Mouse (Mus musculus) heart, adult 2 months (tissue): Measurements from ENCODE around the gene Tfe3. TPM values are rescaled to one million over a fixed set of nuclear protein-coding genes. Genes with fewer than 3 reads are reported as not detected.
"Not testable (repeated sequence)": the region's sequence is repeated elsewhere in the genome, so short reads cannot be mapped to it uniquely, and the experiment has no call there.

Experiments used
- DNase-seq, 2 experiments: peaks; one replicate each; pipeline ENCODE4 v3.0.0; 2021
- H3K27ac ChIP-seq: fragments of 200-600 bp; 2 replicates; pipeline ENCODE4 v1.8.1; 2022
- H3K27me3 ChIP-seq: fragments of 200-500 bp; 2 replicates; pipeline ENCODE4 v1.6.1; 2012; ENCODE audit warnings: mild to moderate bottlenecking, low read length, inconsistent platforms, mixed read lengths; ENCODE audit not compliant: control insufficient read depth, insufficient read depth
- H3K36me3 ChIP-seq: fragments of 200-500 bp; 2 replicates; pipeline ENCODE4 v1.6.1; 2012; ENCODE audit warnings: low read length, inconsistent platforms; ENCODE audit not compliant: control insufficient read depth, insufficient read depth
- H3K4me1 ChIP-seq: fragments of 200-500 bp; 2 replicates; pipeline ENCODE4 v1.6.1; 2011; ENCODE audit warnings: low read length; ENCODE audit not compliant: control insufficient read depth, insufficient read depth
- H3K4me3 ChIP-seq: fragments of 200-600 bp; 2 replicates; pipeline ENCODE4 v1.8.1; 2022
- H3K79me2 ChIP-seq: fragments of 200-500 bp; replicated peaks from 2 replicates; pipeline ENCODE4 v1.6.1; 2012; ENCODE audit warnings: mild to moderate bottlenecking, inconsistent platforms, low read length, moderate library complexity, mixed read lengths; ENCODE audit not compliant: control insufficient read depth, insufficient read depth
- H3K9ac ChIP-seq: fragments of 200-500 bp; 2 replicates; pipeline ENCODE4 v1.6.1; 2012; ENCODE audit warnings: low read depth, mild to moderate bottlenecking, control low read depth, inconsistent platforms, low read length, mixed read lengths
- CTCF ChIP-seq: fragments of 200-600 bp; IDR thresholded peaks from 2 replicates; pipeline ENCODE4 v1.8.1; 2022; ENCODE audit warnings: antibody characterized with exemption, mild to moderate bottlenecking, moderate library complexity
- EP300 ChIP-seq: fragments of 200-500 bp; IDR thresholded peaks from 2 replicates; pipeline ENCODE4 v1.6.1; 2011; ENCODE audit warnings: low read depth, low read length, control low read depth; ENCODE audit not compliant: insufficient read depth
- POLR2A ChIP-seq: fragments of 200-500 bp; IDR thresholded peaks from 2 replicates; pipeline ENCODE4 v1.6.1; 2011; ENCODE audit warnings: mild to moderate bottlenecking, low read depth, low read length, control low read depth; ENCODE audit not compliant: insufficient read depth
- WGBS: fragments of 180-500 bp; shearing (Covaris S2); methylation state at CpG from one replicate; pipeline ENCODE4 v1.1.7; 2018; 5-methylcytosine and 5-hydroxymethylcytosine counted together
- intact Hi-C: fragments of 180-260 bp; cut with DNase I; formaldehyde crosslinking; loops from one replicate; pipeline ENCODE4 v1.15.1; 2025
- polyA plus RNA-seq: library from polyadenylated mRNA; depleted of rRNA; stranded (reverse); fragments of >200 nt; gene quantifications from 2 replicates; pipeline ENCODE4 v1.2.3, GENCODE M21; 2012
- total RNA-seq, 2 experiments: library from RNA; stranded (reverse); gene quantifications; 2 replicates each; pipeline ENCODE4 v1.2.3; 2021

Gene Tfe3
- total and polyA plus RNA-seq, 3 experiments = 13.0 to 15.4 (median 13.5) TPM

- Histone ChIP-seq H3K27me3 (no peaks in the 10 kb centered on the region), H3K27ac (peak within 1 kb of the TSS; percentile 89), H3K9ac (peak within 1 kb of the TSS; percentile 60), H3K36me3 (no peaks in the 10 kb centered on the region), H3K79me2 (no peaks in the 10 kb centered on the region), H3K4me3 (peak within 1 kb of the TSS; percentile 58), H3K4me1 (peaks cover 1% of the 10 kb centered on the region; the same call in 1 of the 2 replicates)
- intact Hi-C loops = no loop called here
- TF ChIP-seq EP300 (no peak), CTCF (no peak), POLR2A (peak; percentile 59)
- WGBS = 17% methylated on average over 24 of the region's 24 CpGs
- peak; percentile 79 to 80 for DNase-seq
Observed at GRCm38 (mm10) chrX:7789542-7790136, 27.3 kb downstream of the Tfe3 start, which contains the start of gene Gripap1. Gene Gripap1 (plus strand): TSS chrX:7789765.

GRCm38 (mm10) chrX:7790309-7790708, 27.9 kb downstream of the Tfe3 start:
- H3K36me3 ChIP-seq = no peaks in the 10 kb centered on the region
- 22% methylated on average over 5 of the region's 5 CpGs for WGBS
- H3K27me3 ChIP-seq = no peaks in the 10 kb centered on the region
- intact Hi-C loops = no loop called here
- H3K4me3 ChIP-seq = peak overlapping the region; percentile 58
- peak overlapping the region; percentile 60 for H3K9ac ChIP-seq
- no peak for DNase-seq
- no peaks in the 10 kb centered on the region for H3K79me2 ChIP-seq
- peaks cover 1% of the 10 kb centered on the region; the same call in 1 of the 2 replicates for H3K4me1 ChIP-seq
- peak overlapping the region; percentile 89 for H3K27ac ChIP-seq
- TF ChIP-seq EP300 (no peak), POLR2A (no peak), CTCF (no peak)

DNA sequence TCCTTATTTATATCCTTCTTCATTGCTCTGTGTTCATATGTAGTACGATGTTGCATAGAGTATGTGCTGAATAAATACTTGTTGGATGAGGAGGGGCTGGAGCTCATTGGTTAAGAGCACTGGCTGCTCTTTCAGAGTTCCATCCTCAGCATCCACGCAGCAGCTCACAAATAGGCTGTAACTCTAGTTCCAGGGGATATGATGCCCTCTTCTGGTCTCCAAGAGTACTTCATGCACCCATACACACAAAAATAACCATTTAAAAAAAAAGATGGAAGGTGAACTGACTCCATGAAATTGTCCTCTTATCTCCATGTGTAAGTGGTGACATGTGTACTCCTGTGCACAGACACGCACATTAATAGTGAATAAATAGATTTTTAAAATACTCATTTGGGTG, 31.0 kb downstream of the Tfe3 start:
- Histone ChIP-seq H3K27me3 (no peaks in the 10 kb centered on the region), H3K4me3 (no peak overlapping the region), H3K4me1 (peaks cover 1% of the 10 kb centered on the region; the same call in 1 of the 2 replicates), H3K9ac (no peak overlapping the region), H3K36me3 (no peaks in the 10 kb centered on the region), H3K79me2 (no peaks in the 10 kb centered on the region), H3K27ac (no peak overlapping the region)
- WGBS = 43% methylated on average over 3 of the region's 3 CpGs
- intact Hi-C loops = no loop called here
- DNase-seq = no peak
- TF ChIP-seq POLR2A (no peak), CTCF (peak; percentile 60)

DNA sequence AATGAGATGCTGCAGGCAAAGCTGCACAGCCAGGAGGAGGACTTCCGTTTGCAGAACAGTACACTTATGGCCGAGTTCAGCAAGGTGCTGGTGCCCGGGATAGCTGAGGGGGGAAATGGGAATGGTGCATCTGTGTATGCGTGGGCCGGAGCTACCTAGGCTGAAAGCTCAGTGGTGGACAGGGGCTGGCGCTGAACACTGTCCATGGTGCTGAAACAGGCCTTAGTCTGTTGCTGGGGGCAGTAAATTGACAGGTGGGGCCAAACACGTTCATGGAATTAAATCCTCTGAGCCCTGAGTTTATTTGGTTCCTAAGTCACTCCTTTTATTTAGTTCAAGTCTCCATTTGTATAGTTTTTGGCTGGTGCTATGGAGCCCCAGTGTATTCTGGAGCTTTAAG, 32.7 kb downstream of the Tfe3 start:
- intact Hi-C loops = no loop called here
- DNase-seq = peak; percentile 6 to 41
- WGBS = 24% methylated on average over 7 of the region's 7 CpGs

GRCm38 (mm10) chrX:7797327-7797726, 35.0 kb downstream of the Tfe3 start:
- no peak overlapping the region for H3K9ac ChIP-seq
- H3K79me2 ChIP-seq = no peaks in the 10 kb centered on the region
- no peaks in the 10 kb centered on the region for H3K4me1 ChIP-seq
- H3K27ac ChIP-seq = no peak overlapping the region
- H3K4me3 ChIP-seq = no peak overlapping the region
- no peaks in the 10 kb centered on the region for H3K36me3 ChIP-seq
- no peaks in the 10 kb centered on the region for H3K27me3 ChIP-seq
- no peak for DNase-seq
- intact Hi-C loops = no loop called here
- no peak for TF ChIP-seq EP300
- TF ChIP-seq POLR2A = no peak
- TF ChIP-seq CTCF = no peak
- 87% methylated on average over 3 of the region's 3 CpGs for WGBS

More for the DNA sequence above, 32.7 kb downstream of the Tfe3 start:
- Histone ChIP-seq H3K36me3 (no peaks in the 10 kb centered on the region), H3K27me3 (no peaks in the 10 kb centered on the region), H3K27ac (no peak overlapping the region), H3K4me1 (peaks cover 1% of the 10 kb centered on the region; the same call in 1 of the 2 replicates), H3K9ac (no peak overlapping the region), H3K4me3 (no peak overlapping the region), H3K79me2 (no peaks in the 10 kb centered on the region)
- TF ChIP-seq EP300 (no peak), POLR2A (no peak), CTCF (no peak)

DNA sequence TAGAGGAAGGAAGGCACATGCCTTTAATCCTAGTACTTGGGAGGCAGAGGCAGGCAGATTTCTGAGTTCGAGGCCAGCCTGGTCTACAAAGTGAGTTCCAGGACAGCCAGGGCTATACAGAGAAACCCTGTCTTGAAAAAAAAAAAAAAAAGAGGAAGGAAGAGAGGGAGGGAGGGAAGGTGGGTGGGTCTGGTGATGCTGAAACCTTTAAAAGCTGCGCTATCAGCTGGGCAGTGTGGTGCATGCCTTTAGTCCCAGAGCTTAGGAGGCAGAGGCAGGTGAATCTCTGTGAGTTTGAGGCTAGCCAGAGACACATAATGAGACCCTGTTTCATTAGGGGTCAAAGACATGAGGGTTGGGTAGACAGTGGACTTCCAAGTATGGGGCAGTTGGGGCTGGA, 39.8 kb downstream of the Tfe3 start:
- H3K4me3 ChIP-seq, H3K27me3 ChIP-seq, H3K27ac ChIP-seq, intact Hi-C loops, H3K9ac ChIP-seq, H3K36me3 ChIP-seq, H3K4me1 ChIP-seq, H3K79me2 ChIP-seq, DNase-seq: not testable (repeated sequence)
- WGBS = 85% methylated on average over 2 of the region's 2 CpGs
